Mouse (Mus musculus): ENCODE measurements around the gene Ppat.
A peak's percentile ranks its signal among the peaks of the same experiment; 100 is the strongest.
"Not testable (repeated sequence)": the region's sequence is repeated elsewhere in the genome, so short reads cannot be mapped to it uniquely, and the experiment has no call there.

Gene Ppat

DNA sequence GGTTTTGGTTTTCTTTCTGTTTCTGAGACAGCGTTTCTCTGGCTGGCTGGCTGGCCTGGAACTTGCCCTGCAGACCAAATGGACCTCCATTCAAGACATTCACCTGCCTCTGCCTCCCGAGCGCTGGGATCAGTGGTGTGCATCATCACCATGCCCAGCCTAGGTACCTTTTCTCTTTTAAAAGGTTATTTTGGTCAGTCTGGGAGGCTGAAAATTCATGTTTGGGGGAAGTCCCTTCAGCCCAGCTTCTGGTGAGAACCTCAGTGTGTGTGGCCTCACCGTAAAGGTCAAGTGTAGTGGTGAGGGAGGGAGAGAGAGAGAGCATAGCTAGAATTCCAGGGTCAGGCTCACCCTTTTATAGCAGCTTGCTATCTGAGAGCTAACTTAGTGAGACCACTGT, 3.6 kb downstream of the Ppat start:
- no peak for DNase-seq (ENCODE audit: low read depth, low spot score)

DNA sequence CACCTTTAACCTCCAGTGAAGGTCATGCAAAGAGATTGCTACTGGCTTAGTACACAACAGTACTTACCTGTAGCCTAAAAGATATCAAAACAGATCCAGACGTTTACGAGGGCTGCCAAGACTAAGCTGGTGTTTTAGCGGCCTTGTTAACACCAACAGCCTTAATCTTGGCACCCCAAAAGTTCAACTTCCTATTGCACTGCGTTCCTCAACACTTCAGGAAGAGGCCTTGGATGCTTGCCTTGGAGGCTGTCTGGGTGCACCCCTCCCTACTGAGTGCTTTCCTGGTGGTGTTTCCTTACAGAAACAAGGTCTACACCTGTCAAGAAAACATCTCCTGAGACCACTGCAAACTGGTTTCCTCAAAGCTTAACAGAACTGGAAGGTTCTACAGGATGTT, 4.2 kb downstream of the Ppat start:
- DNase-seq (ENCODE audit: low read depth, low spot score), result no peak

DNA sequence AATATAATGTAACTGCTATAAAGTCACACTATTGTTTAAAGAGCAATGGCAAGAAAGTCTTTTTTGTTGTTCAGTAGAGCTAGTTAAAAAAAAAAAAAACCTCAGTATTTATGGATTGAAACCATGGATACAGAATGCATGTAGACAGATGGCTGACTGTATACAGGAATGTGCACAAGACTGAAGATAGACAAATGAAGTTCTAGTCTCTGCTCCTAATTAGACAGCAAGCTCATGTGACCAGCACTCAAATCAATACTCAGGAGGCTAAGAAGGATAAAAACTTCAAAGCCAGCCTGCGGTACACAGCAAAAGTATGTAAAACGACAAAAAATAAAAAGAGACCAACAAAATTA, 5.7 kb downstream of the Ppat start:
- no peak for DNase-seq (ENCODE audit: low read depth, low spot score)

DNA sequence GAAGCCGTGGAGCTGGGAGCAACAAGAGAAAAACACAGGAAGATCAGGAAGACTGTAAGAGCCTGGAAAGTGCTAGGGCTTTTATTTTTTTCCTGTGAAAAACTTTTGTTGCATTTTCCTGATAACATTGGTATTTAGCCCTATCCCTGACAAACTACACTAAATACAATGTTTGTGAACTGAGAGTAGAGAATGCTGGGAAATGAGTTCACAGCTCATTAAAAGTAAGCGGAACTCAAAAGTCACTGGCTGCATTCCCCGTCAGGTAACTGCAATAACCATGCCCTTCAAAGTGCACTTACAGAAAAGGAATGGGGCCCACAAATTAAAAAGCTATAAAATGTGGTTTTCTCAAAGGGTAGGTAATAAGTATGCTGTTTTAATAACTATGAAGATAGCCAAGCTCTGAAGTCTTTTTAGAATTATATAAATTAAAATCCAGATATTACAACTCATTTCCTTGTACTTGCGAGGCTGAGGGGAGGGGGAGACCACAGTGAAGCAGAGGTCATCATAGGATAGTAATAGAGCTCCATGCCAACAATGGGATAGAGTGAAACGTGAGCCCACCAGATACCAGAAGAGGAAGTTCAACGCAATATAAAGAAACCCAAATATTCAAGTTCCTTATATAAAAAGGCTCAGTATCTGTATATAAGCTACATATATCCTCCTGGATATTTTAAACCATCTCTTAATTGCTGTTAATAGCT, 6.3 kb downstream of the Ppat start:
- no peak for DNase-seq (ENCODE audit: low read depth, low spot score)

DNA sequence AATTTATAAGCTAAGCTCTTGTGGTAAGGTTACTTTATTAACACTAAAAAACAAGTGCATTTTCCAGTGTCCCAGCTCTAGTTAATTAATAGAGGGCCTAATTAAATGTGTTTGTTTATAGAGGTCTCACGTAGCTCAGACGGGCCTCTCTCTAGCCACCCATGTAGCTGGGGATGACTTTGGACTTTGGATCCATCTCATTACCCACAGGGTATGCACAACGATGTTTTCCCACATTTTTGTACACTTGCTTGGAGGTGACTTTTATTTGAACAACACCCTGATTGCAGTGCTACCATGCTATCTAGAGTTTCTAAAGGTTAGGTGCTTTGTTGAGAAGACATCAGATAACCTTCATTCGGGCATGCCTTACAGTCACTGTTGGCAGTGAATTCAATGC, 8.9 kb downstream of the Ppat start:
- no peak for DNase-seq (ENCODE audit: low read depth, low spot score)

DNA sequence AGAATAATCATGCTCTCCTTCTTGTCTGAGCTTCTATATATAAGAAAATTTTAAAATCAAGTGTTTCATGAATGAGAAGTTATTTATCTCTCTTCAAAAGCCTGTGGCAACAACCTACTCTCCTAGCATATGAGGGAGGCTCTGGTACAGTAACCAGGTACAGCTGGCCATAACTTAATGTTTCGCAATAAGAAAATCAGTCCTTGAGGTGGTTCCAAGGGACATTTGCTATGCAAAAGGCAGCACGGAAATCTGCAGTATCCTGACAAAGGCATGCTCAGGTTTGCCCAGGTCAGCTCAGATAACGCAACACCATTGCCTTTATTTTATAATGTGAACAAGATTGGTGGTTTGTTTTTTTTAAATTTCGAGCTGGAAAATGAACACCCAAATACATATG, 9.4 kb downstream of the Ppat start:
- DNase-seq (ENCODE audit: low read depth, low spot score), result no peak

DNA sequence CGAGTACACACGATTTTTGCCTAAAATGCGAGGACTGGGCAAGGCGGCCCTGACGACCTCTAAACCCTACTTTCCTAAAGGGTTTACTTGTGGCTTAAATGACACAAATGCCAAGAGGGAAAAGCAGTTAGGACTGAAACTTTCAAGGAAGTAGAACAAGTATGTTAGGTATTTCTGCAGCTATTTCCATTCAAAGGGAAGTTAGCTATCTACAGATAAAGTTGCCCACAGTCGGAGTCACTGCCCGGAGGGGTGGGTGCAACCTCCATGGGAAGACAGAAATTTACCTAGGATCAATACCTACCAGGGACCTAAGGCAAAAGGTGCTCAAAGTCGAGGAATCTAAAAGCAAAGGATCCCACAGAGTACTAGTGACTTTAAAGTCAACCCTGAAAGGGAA, 11.7 kb downstream of the Ppat start:
- DNase-seq (ENCODE audit: low read depth, low spot score), result no peak

DNA sequence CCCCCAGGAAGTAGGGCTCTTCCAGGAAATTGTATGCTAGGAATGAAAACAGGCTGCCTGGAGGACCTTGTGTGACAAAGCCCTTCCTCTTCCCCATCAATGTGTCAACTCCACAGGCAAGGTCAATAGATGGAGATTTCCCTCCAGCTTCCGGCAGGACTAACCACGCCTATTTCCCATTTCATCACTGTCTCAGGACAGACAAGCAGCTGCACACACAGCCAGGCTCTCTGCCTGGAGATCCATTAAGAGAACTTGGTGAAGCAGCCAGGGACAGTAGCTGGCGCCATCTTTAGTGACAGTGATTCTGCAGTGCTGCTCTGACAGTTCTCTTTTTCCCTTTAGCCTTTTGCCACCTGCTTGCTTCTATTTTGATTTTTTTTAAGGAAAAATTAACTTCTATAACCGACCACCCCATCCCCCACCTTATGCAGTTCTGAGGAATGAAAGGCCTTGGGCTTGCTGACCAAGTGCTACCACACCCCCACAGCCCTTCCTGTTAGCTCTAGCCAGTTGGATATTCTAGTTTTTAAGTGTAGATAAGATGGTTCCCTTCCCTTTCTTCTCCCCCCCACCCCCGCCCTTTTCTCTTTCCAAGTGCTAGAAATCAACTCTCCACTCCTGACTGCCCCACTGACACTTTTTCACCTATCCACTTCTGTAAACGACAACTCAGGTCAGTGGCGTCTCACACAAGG, 22.0 kb downstream of the Ppat start:
- no peak for DNase-seq (ENCODE audit: low read depth, low spot score)

DNA sequence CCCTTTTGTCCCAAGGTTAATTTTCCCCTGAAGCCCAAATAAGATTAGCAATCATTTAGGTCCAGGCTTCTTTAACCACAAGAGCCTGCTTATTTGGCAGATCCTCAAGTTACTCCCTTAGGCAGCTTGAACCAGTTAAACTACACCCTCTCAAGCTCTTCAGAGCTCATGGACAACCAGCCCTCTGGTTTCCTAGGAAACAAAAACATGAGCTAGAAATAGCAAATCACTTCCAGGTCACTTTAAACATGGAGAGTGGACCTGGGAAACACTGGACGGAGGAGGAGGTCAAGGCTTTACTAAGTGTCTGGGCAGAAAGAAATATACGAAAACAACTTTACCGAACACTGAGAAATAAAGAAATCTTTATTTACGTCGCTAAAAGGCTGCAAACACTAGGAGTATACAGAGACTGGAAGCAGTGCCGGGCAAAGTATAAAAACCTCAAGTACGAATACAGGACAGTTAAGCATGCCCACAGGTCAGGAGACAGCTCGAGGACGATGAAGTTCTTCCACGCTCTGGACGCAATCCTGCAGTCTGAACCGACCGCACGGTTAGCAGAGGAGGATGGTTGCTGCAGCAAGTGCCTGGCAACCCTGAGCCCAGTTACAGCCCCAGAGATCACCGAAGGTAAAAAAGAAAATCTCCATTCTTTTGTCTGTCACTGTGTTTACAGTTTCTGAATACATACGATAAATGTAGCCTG, 23.1 kb downstream of the Ppat start:
- DNase-seq (ENCODE audit: low read depth, low spot score), result no peak

DNA sequence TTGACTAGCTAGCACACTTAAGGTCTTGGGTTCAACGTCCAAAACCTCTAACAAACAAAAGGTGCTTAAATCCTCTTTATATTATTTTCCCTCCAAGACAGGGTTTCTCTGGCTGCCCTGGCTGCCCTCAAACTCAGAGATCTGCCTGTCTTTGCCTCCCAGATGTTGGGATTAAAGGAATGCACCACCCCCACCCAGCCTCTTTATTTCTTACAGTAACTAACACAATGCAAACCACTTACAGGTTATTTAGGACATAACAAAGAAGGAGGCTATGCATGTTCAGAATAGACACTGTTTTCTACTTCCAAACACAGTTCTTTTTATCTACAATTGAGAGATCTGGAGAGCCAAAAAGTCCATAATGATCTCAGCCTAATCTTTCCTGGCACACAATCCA, 27.1 kb downstream of the Ppat start:
- DNase-seq (ENCODE audit: low read depth, low spot score), result no peak

DNA sequence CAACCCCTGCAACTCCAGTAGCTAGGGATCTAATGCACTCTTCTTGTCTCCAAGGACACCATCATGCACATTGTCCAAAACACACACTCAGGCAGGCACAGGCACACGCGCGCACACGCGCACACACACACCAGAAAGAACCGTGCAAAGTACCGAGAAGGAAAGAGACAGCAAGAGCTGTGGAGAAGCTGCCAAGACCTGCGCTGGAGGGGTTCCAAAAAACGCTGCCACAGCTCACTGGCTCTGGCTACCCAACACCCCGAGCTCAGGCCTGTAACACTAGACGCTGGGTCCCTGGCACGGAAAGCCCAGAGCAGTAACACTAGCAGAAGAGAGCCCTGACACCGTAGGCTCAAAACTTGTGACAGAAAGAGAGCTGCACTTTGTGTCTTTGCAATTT, 27.9 kb downstream of the Ppat start:
- DNase-seq (ENCODE audit: low read depth, low spot score), result no peak

DNA sequence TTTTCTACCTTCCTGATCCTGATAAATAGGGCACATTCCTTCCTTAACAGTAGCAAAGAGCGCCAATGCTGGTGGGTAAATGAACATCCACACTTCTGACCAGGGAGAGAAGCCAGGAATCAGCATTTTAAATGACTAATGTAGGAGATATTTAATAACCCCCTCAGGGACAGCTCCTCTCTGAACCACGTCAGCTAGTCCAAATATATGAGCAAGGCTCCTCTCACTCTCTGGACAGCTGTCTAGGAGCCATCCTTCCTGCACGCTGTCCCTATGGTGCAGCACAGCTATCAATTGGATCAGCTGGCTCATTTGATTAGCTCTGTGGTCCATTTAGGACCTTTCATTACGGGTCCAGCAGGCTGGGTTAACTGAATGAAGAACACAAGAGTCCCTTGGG, 28.5 kb downstream of the Ppat start:
- DNase-seq (ENCODE audit: low read depth, low spot score), result no peak

DNA sequence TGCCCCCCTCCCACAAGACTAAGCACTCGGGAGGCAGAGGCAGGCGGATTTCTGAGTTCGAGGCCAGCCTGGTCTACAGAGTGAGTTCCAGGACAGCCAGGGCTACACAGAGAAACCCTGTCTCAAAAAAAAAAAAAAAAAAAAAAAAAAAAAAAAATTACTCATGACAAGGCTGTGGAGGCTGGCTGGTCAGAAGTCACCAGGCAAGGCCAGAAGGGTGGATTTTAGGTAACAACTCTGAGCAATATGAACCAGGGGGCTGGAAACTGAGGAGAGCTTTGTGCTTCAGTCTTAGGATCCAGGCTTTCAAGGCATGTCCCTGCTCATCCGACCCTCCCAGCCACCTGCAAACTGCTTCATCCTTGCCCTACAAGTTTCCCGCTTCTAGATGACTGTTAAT, 38.9 kb downstream of the Ppat start:
- DNase-seq (ENCODE audit: low read depth, low spot score), result not testable (repeated sequence)

DNA sequence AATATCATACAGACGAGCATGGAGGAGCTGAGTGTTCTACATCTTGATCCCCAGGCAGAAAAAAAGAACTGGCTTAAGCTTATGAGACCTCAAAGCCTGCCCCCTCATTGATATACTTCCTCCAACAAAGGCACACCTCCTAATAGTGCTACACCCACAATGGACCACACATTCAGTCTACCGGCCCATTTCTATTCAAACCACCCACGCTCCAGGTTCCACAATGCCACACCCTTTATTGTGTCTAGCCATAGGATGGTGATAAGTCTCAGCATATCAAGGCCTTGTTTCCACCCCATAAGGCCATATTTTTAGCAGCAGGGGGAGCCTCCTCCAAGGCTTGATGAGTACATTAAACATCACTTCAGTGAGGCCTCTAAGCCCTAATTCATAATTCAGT, 40.6 kb downstream of the Ppat start:
- DNase-seq (ENCODE audit: low read depth, low spot score), result no peak

DNA sequence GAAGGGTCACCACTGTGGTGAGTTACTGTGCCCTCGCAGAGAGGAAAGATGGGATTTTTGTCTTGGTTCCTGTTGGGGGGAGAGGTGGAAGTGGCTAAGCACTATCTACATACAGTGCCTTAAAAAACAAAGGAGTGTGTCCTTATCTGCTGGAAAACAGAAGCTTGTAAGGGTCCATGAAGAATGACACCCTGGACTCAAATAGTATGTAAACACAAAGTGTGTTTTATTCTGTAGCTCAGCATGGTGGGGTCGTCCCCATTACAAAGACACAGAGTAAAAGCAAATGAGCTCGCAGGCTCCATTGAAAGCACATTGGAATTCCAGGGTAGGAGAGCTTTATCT, 45.3 kb downstream of the Ppat start:
- peak; percentile 6 for DNase-seq (ENCODE audit: low read depth, low spot score)

DNA sequence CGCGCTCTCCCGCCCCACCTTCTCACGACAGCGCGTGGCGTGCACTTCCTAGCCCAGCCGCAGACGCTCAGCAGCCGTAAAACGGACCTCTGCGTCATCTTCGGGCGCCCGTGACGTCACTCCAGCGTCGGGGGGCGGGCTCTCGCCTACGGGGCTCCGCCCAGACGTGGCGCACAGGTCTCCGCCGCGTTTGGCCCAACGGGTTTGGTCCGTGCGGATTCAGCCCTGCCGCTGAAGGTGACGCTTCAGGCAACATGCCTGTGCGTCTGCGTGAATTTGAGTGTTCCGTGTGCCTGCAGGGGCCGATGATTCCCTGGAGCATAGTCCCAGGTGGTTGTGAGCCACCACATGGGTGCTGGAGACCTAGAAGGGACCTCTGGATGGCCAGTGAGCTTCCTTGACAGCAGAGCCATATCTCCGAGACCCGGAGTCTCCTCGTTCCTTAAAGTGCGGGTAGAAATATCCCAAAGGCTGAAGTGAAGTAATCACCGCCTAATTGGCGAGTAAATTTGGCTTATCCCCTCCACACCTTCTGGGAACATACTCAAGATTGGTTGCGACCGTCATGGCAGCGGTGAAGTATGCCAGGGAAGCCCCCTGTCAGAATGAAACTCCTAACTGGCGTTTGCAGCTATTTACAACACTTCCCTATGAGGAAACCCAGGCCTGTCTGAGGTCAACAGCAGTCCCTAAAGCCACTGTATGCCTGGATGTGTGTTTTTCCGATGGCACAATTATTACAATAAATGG, 45.8 kb downstream of the Ppat start, which contains the start of gene Aasdh:
TSS of gene Aasdh (minus strand) at position 110 of the 750 bp plus-strand sequence.
- DNase-seq (ENCODE audit: low read depth, low spot score), result peak; percentile 94

DNA sequence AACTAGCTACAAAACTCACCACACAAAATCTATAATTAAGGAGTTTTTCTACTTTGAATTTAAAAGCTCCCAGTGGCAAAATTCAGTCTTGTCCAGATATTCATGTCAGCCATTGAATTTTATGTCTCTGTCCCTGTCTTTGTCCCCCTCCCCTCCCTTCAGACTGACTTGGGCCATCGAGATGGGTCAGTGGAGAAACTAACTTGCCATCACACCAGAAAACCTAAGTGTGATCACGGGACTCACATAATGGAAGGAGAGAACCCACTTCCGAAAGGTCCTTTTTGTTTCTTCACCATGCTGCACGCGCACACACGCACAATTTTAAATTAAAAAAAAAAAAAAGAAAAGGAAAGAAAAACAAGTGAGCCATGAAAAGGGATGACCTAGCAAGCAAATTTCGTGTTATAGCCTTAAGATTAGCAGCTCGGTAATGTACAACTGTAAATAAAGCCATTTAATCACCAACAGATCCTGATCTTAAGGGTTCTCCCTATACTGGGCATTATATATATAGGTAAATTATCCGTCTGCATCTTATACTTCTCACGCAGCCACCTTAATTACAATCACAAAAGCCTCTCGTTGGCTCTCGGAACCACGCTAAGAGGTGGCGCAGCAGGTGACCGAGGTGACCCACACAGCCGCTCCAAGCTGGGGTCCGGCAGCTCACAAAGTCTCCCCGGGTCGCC, 46.5 kb downstream of the Ppat start:
- DNase-seq (ENCODE audit: low read depth, low spot score), result no peak

DNA sequence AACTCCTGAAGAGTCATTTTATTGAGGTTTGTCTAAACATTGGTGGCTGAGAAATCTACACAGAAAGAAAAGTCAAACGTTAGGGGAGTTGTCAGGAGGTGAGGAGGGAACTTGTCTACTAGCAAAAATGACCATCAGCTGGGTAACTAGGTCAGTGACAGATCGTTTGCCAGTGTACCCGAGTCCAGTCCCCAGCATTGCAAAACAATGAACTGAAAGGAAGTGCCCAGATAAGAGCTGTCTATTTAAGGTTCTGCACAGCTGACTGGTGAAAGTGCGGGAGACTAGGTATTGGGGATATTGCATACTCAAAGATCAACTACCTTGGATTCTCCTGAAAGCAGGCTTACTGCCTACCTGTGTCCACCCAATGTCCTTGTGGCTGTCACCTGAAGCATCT, 49.2 kb downstream of the Ppat start:
- no peak for DNase-seq (ENCODE audit: low read depth, low spot score)

DNA sequence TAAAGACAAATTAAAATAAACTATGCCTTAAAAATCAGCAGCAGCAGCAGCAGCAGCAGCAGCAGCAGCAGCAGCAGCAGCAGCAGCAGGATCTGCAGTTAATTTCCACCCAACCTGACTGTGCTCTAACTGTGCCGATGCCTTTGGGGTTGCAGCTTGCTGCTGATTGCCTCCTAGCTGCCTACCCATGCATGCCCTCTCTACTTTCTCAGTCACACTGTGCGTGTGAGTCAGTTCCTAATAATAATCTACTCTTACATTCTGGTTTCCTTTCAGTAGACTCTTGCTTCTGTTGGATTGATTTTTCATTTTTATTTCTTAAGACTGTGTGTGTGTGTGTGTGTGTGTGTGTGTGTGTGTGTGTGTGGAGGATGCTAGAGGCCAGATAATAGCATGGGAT, 58.3 kb downstream of the Ppat start:
- no peak for DNase-seq (ENCODE audit: low read depth, low spot score)

DNA sequence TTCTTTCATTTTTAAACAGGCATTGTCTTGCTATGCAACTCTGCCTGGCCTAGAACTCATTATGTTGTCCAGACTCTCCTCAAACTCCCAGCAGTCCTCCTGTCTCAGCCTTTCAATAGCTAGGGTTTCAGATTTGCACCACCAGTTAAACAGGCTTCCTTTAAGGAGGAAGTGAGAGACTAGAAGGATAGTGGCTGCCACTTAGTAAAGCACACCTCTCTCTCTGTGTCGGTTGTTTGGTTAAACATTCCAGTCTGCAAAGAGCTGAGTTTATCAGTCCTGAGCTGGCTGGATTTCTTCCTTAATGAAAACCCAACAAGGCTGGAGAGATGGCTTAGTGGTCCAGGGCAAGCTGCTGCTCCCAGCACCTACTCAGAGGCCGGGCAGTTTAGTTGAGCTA, 58.8 kb downstream of the Ppat start:
- DNase-seq (ENCODE audit: low read depth, low spot score), result no peak

DNA sequence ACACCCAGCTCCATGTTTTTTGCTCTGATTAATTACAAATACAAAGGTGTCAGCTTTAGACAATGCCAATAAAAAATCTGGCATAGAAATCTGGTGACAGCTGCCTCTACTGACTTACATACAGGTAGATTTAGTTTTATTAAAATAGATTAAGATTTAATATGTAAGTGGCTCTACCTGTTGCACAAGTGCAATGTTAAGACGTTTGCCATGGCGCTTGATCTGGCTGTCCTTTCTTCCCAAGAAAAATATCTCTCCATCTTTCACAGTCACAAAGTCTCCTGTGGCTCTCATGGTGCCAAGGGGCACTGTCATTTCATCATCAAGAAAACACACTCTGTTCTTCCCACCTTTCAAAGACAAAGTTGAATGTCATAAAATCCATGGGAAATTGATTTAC, 64.4 kb downstream of the Ppat start:
- DNase-seq (ENCODE audit: low read depth, low spot score), result no peak

DNA sequence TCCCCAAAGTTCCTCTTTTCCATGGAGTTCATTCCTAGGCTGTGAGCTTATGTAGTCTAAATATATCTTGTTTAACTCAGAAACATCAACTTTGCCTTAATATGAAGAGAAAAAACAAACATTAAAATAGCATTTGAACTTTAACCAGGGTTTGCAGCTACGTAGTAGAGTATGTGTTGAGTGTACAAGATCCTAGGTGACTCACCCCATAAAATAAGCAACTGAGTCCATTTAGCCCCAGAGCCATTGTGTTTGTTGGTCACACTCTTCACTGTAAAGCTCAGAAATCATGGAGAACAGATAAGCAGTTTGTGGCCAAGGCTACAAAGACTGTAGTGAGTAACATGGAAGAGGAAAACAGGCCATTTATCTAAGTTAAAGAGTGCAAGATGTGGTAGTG, 67.3 kb downstream of the Ppat start:
- no peak for DNase-seq (ENCODE audit: low read depth, low spot score)

All from c-Kit-negative CD71-positive TER-119-positive erythroid progenitor cells, embryonic 14.5 days (primary cell).